Mouse (Mus musculus) heart, adult 2 months (tissue): ENCODE measurements around the gene Rpl15.

Experiments used
- CTCF ChIP-seq: fragments of 200-600 bp; IDR thresholded peaks from 2 replicates; pipeline ENCODE4 v1.8.1; 2022; ENCODE audit warnings: antibody characterized with exemption, mild to moderate bottlenecking, moderate library complexity
- POLR2A ChIP-seq: fragments of 200-500 bp; IDR thresholded peaks from 2 replicates; pipeline ENCODE4 v1.6.1; 2011; ENCODE audit warnings: mild to moderate bottlenecking, low read depth, low read length, control low read depth; ENCODE audit not compliant: insufficient read depth

DNA sequence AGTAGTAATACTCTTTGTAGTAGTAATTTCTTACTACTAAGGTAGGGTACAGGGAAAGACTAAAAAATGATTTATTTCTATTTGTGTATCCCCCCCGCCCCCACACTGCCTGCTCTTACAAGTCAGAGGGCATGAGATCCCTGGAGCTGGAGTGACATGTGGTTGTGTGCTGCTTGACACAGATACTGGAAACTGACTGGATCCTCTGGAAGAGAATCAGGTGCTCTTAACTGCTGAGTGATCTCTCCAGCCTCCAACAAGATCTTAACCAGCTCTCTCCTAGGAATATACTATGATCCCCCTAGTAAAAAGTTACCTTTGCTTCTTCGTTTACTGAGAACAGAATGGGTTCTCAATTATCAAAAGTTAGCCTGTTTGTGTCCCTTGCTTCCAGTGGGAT is 15.2 kb upstream of the Rpl15 start:
- TF ChIP-seq CTCF (no peak), POLR2A (no peak)
